Mouse (Mus musculus): ENCODE data around the gene Nrtn. TPM values are rescaled to one million over a fixed set of nuclear protein-coding genes. Genes with fewer than 3 reads are reported as not detected.
A peak's percentile ranks its signal among the peaks of the same experiment; 100 is the strongest.

The Nrtn gene
- polyA plus RNA-seq, 1 experiment from 2014 or later = 11.8 TPM

DNA sequence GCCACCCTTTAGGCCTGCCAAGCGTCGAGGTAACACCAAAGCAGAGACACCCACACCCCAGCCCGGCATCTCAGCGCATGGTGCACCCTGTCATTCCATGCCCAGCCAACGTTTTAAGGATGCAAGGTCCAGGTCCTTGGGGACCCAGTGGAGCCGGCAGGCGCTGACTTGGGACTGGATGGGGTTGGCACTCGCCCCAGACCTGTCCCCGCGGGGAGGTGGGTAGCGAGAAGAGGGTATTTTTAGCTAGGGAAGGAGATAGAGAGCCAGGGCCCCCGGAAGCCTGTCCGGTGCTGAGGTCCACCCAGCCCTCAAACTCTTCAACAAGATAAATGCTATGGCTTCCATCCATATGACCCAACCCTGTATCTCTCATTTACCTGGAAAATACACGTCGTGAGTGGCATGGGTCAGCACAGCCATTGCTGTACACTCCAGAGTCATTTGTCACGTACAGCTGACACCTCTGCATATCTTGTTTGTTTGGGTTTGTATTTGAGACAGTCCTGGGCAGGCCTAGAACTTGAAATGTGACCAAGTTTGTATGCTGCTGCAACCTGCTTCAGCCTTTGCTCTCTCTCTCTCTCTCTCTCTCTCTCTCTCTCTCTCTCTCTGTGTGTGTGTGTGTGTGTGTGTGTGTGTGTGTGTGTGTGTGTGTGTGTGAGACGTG is 17.1 kb downstream of the Nrtn start:
- no peaks in the 10 kb centered on the region for H3K27me3 ChIP-seq (ENCODE audit: insufficient read depth, low read length)
- H3K9ac ChIP-seq (ENCODE audit: low read depth, low read length) = no peak overlapping the region
- H3K4me1 ChIP-seq (replicated peaks; ENCODE audit: insufficient read depth, low read length) = no peaks in the 10 kb centered on the region
- no peak overlapping the region for H3K4me3 ChIP-seq (replicated peaks; ENCODE audit: low read depth, low read length)
- TF ChIP-seq CTCF (IDR thresholded peaks at IDR 0.05; ENCODE audit: low read depth) = no peak
- H3K27ac ChIP-seq = no peak overlapping the region
- ATAC-seq (replicated peaks; ENCODE audit: low FRiP score, low read depth) (no peak), DNase-seq (ENCODE audit: low spot score) (no peak)
- no peaks in the 10 kb centered on the region for H3K9me3 ChIP-seq (replicated peaks; ENCODE audit: low read length)
- WGBS = 75% methylated on average over 17 of the region's 17 CpGs
- no peak overlapping the region for H3K4me2 ChIP-seq (ENCODE audit: low read length)
- no peaks in the 10 kb centered on the region for H3K36me3 ChIP-seq (ENCODE audit: insufficient read depth, low read length)

DNA sequence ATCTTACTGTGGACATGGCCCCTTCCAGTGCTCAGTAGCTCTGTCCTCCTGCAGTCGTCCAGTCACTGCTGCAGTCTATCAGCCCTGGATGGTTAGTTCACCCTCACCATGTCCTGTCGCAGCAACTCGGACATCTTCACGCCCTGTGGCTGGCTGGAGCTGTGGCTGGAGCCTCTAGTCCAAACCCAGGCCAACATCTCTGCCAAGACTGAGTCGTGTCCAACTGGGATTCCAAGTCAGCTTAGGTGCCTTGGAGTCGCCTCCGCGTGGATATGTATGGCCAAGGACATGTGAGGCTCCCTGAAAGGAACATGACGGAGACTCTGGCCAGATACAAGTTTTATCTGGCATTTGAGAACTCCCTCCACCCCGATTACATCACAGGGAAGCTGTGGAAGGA is 19.1 kb downstream of the Nrtn start:
- WGBS = 83% methylated on average over 10 of the region's 10 CpGs
- ATAC-seq (replicated peaks; ENCODE audit: low FRiP score, low read depth) (no peak), DNase-seq (ENCODE audit: low spot score) (no peak)
- Histone ChIP-seq H3K27ac (no peak overlapping the region), H3K4me1 (replicated peaks; ENCODE audit: insufficient read depth, low read length) (no peaks in the 10 kb centered on the region), H3K4me3 (replicated peaks; ENCODE audit: low read depth, low read length) (no peak overlapping the region), H3K9ac (ENCODE audit: low read depth, low read length) (no peak overlapping the region), H3K9me3 (replicated peaks; ENCODE audit: low read length) (no peaks in the 10 kb centered on the region), H3K4me2 (ENCODE audit: low read length) (no peak overlapping the region), H3K36me3 (ENCODE audit: insufficient read depth, low read length) (no peaks in the 10 kb centered on the region), H3K27me3 (ENCODE audit: insufficient read depth, low read length) (no peaks in the 10 kb centered on the region)
- no peak for TF ChIP-seq CTCF (IDR thresholded peaks at IDR 0.05; ENCODE audit: low read depth)

DNA sequence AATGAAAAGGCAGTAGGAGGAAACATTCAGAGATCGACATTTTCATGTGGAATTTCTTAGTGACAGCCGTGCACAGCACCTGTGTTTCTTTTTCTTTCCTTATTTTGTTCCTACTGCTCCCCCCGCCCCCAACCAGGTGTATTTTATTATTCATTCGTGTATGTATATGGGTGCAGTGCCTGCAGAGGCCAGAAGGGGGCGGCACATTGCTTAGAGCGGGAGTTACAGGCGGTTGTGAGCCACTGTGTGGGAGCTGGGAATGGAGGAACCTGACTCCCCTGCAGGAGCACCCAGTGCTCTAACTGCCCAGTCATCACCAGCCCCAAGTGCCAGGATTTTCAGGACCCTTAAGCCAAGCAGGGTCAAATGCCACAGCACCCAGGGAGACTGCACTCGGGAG is 20.8 kb downstream of the Nrtn start:
- 52% methylated on average over 8 of the region's 8 CpGs for WGBS
- no peaks in the 10 kb centered on the region for H3K4me1 ChIP-seq (replicated peaks; ENCODE audit: insufficient read depth, low read length)

DNA sequence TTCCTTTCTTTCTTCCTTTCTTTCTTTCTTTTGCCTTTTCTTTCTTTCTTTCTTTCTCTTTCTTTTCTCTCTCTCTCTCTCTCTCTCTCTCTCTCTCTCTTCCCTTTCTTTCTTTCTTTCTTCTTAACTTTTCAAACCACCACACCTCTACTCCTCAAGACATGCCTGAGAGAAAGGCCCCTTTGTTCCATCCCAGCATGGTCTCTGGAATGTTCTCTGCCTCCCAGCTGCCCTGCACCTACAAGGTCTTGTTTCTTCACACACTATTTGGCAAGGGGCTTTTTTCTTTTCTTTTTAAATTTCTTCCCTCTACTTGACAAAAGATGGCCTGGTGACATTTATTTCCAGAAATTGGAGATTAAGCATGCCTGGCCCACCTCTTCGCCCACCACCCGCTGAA is 27.7 kb downstream of the Nrtn start:
- ATAC-seq (replicated peaks; ENCODE audit: low FRiP score, low read depth) (no peak), DNase-seq (ENCODE audit: low spot score) (no peak)
- peaks cover 14% of the 10 kb centered on the region; the same call in 1 of the 2 replicates for H3K4me1 ChIP-seq (replicated peaks; ENCODE audit: insufficient read depth, low read length)
- TF ChIP-seq CTCF (IDR thresholded peaks at IDR 0.05; ENCODE audit: low read depth) = no peak
- no peaks in the 10 kb centered on the region for H3K9me3 ChIP-seq (replicated peaks; ENCODE audit: low read length)
- WGBS = 71% methylated on average over 2 of the region's 2 CpGs
- no peak overlapping the region for H3K4me3 ChIP-seq (replicated peaks; ENCODE audit: low read depth, low read length)
- no peaks in the 10 kb centered on the region for H3K36me3 ChIP-seq (ENCODE audit: insufficient read depth, low read length)
- H3K27ac ChIP-seq = no peak overlapping the region
- H3K9ac ChIP-seq (ENCODE audit: low read depth, low read length) = no peak overlapping the region
- no peaks in the 10 kb centered on the region for H3K27me3 ChIP-seq (ENCODE audit: insufficient read depth, low read length)
- no peak overlapping the region for H3K4me2 ChIP-seq (ENCODE audit: low read length)

More for the DNA sequence above, 20.8 kb downstream of the Nrtn start:
- DNase-seq (ENCODE audit: low spot score) (no peak), ATAC-seq (replicated peaks; ENCODE audit: low FRiP score, low read depth) (no peak)
- TF ChIP-seq CTCF (IDR thresholded peaks at IDR 0.05; ENCODE audit: low read depth) = peak; percentile 54
- Histone ChIP-seq H3K9me3 (replicated peaks; ENCODE audit: low read length) (no peaks in the 10 kb centered on the region), H3K4me3 (replicated peaks; ENCODE audit: low read depth, low read length) (no peak overlapping the region), H3K27me3 (ENCODE audit: insufficient read depth, low read length) (no peaks in the 10 kb centered on the region), H3K27ac (no peak overlapping the region), H3K4me2 (ENCODE audit: low read length) (no peak overlapping the region), H3K36me3 (ENCODE audit: insufficient read depth, low read length) (no peaks in the 10 kb centered on the region), H3K9ac (ENCODE audit: low read depth, low read length) (no peak overlapping the region)

DNA sequence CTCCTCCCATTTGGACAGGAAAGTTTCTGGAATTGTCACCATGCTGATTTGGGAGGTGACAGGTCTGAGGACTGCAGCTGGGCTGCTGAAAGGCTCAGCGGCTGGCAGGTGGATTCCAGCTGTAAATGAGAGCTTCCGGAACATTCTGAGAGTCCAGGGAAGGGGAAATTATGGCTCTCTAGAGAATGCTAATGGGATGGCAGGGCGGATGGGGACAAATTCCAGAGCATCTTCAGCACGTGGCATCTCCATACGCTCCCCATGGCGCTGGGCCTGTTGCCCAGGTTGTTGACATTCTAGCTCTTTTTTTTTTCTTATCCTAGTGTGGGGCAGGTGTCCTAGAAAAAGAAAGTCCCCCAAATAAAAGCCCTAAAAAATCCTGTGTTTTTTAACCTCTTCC is 28.2 kb downstream of the Nrtn start:
- H3K4me1 ChIP-seq (replicated peaks; ENCODE audit: insufficient read depth, low read length) = peaks cover 14% of the 10 kb centered on the region; the same call in 1 of the 2 replicates
- no peak overlapping the region for H3K4me3 ChIP-seq (replicated peaks; ENCODE audit: low read depth, low read length)
- no peaks in the 10 kb centered on the region for H3K9me3 ChIP-seq (replicated peaks; ENCODE audit: low read length)
- H3K9ac ChIP-seq (ENCODE audit: low read depth, low read length) = no peak overlapping the region
- DNase-seq (ENCODE audit: low spot score) (no peak), ATAC-seq (replicated peaks; ENCODE audit: low FRiP score, low read depth) (no peak)
- TF ChIP-seq CTCF (IDR thresholded peaks at IDR 0.05; ENCODE audit: low read depth) = no peak
- no peaks in the 10 kb centered on the region for H3K27me3 ChIP-seq (ENCODE audit: insufficient read depth, low read length)
- no peaks in the 10 kb centered on the region for H3K36me3 ChIP-seq (ENCODE audit: insufficient read depth, low read length)
- 44% methylated on average over 6 of the region's 6 CpGs for WGBS
- no peak overlapping the region for H3K27ac ChIP-seq
- H3K4me2 ChIP-seq (ENCODE audit: low read length) = no peak overlapping the region

DNA sequence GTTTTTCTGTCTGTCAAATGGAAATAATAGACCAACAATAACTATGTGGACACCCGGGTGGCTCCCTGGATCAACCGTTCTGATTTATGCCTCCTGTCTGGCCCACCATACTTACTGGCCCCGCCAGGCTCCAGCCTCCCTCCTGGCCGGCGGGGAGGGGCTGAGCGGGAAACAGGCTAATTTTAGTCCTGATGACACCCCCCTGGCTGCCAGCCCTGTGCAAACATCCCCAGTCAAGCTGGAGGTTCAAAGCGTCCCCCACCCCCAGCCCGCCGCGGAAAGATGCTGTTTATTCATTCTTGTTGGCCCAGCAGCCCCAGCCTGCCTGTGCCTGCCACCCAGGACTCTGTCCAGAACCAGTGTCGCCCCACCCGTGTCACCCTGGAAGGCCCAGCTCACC is 29.2 kb downstream of the Nrtn start:
- Histone ChIP-seq H3K4me2 (ENCODE audit: low read length) (no peak overlapping the region), H3K36me3 (ENCODE audit: insufficient read depth, low read length) (0 out of 2 replicates have a peak, but pooled peaks cover 3% of the 10 kb centered on the region), H3K9ac (ENCODE audit: low read depth, low read length) (no peak overlapping the region), H3K27ac (no peak overlapping the region), H3K4me1 (replicated peaks; ENCODE audit: insufficient read depth, low read length) (peaks cover 14% of the 10 kb centered on the region; the same call in 1 of the 2 replicates), H3K27me3 (ENCODE audit: insufficient read depth, low read length) (no peaks in the 10 kb centered on the region), H3K4me3 (replicated peaks; ENCODE audit: low read depth, low read length) (no peak overlapping the region), H3K9me3 (replicated peaks; ENCODE audit: low read length) (no peaks in the 10 kb centered on the region)
- TF ChIP-seq CTCF (IDR thresholded peaks at IDR 0.05; ENCODE audit: low read depth) = no peak
- DNase-seq (ENCODE audit: low spot score) = no peak
- no peak for ATAC-seq (replicated peaks; ENCODE audit: low FRiP score, low read depth)
- 9% methylated on average over 12 of the region's 12 CpGs for WGBS
